Mouse (Mus musculus): Measurements from ENCODE around the gene Egfl8. TPM values are rescaled to one million over a fixed set of nuclear protein-coding genes. Genes with fewer than 3 reads are reported as not detected.

Gene Egfl8
- total and polyA plus RNA-seq, 2 experiments, result 0.37 to 1.2 TPM

DNA sequence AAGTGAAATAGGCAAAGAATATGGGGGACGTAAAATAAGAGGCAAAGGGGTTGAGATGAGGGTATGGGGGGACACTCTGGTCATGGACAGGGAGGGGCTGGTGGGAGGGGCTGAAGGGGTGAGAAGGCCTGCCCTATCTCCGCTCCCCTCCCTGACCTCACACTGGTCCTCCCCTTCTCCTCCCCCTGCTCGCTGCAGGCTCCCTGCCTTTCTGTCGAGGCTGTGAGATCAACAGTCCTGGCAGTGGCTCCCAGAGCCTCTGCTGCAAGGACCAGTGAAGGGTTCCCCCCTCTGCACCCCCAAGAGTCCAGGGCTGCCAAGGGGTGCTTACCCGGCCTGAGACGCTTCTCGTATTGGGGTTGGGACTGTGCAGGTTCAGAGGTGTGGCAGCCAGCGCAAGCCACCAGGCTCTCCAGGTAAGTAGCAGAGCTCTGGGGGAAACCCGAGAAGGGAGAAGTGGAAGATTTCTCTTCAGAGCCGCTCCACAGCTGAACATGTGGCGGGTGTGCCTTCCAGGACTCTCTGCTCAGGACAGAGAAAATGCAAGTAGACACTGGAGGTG, 44.6 kb upstream of the Egfl8 start:
- TF ChIP-seq CTCF (IDR thresholded peaks at IDR 0.05; ENCODE audit: low read depth, low read length), result no peak
- H3K9ac ChIP-seq (ENCODE audit: low read depth, low read length), result peak overlapping the region; percentile 27
- WGBS, result 39% methylated on average over 11 of the region's 11 CpGs

DNA sequence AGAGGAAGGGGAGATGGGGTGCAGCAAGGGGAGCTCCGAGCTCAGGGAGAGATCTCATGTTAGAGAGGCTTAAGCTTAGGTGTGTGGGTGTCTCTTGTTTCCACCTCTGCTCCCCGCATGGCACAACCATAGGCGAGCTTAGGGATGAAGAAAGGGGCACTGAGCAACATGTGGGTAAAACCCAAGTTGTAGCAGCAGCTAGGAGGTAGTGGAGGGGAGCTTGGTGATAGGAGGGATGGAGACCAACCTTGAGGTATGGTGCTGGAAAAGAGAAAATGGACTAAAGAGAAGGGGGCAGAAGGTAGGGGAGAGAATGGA, 44.1 kb upstream of the Egfl8 start:
- Histone ChIP-seq H3K27ac (replicated peaks; ENCODE audit: insufficient read depth, low read depth, low read length) (no peak overlapping the region), H3K9ac (ENCODE audit: low read depth, low read length) (no peak overlapping the region), H3K4me1 (ENCODE audit: control insufficient read depth, insufficient read depth, low read length) (peaks cover 3% of the 10 kb centered on the region; the same call in 1 of the 2 replicates), H3K36me3 (ENCODE audit: control insufficient read depth, insufficient read depth, low read length) (no peaks in the 10 kb centered on the region), H3K27me3 (ENCODE audit: control insufficient read depth, insufficient read depth, low read length) (no peaks in the 10 kb centered on the region; the same call in 1 of the 2 replicates), H3K4me3 (ENCODE audit: insufficient read depth, low read depth, low read length) (no peak overlapping the region), H3K79me2 (ENCODE audit: control insufficient read depth, insufficient read depth, low read length) (no peaks in the 10 kb centered on the region)
- DNase-seq (ENCODE audit: extremely low read depth, low read depth, low spot score), result no peak
- TF ChIP-seq POLR2A (IDR thresholded peaks at IDR 0.05; ENCODE audit: extremely low read depth, insufficient read depth, low read length), result no peak
- no peak for TF ChIP-seq CTCF (IDR thresholded peaks at IDR 0.05; ENCODE audit: low read depth, low read length)
- WGBS, result 46% methylated on average over 3 of the region's 3 CpGs

More for the DNA sequence above, 44.6 kb upstream of the Egfl8 start:
- peaks cover 3% of the 10 kb centered on the region; the same call in 1 of the 2 replicates for H3K4me1 ChIP-seq (ENCODE audit: control insufficient read depth, insufficient read depth, low read length)
- H3K27me3 ChIP-seq (ENCODE audit: control insufficient read depth, insufficient read depth, low read length), result no peaks in the 10 kb centered on the region; the same call in 1 of the 2 replicates
- DNase-seq (ENCODE audit: extremely low read depth, low read depth, low spot score), result no peak
- peak overlapping the region; percentile 48 for H3K4me3 ChIP-seq (ENCODE audit: insufficient read depth, low read depth, low read length)
- no peaks in the 10 kb centered on the region for H3K36me3 ChIP-seq (ENCODE audit: control insufficient read depth, insufficient read depth, low read length)
- peak overlapping the region; percentile 11; the same call in 1 of the 2 replicates for H3K27ac ChIP-seq (replicated peaks; ENCODE audit: insufficient read depth, low read depth, low read length)
- H3K79me2 ChIP-seq (ENCODE audit: control insufficient read depth, insufficient read depth, low read length), result no peaks in the 10 kb centered on the region

DNA sequence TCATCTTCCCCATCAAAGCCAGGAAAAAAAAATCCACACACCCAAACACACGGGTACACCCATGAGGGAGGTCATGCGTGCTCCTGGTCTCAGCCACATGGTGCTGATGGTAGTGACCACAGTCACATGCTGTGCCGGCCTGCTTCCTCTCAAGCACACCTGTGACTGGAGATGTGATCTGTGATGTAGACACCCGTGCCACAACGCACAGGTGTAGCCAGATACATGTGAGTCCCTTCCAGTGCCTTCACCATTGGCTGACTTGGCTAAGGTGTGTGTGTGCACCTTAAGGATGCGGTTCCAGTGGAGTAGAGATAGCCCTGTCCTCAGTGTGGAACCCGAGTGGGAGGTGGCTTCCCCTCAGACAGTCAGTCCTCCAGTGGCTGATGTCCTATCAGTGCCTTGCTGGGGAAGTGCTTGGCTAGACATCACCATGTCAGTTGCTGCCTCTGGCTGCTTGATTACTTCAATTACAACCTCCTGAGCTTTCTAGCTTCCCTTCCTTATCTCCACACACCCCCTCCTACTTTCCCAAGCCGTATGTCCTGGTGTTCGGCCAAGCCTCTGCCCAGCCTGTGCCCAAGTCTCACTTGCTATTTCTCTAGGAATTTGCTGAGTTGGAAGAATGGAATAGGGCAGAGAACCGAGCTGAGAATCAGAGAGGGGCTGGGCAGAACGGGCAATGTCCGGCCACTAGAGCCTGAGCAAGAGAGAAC, 43.6 kb upstream of the Egfl8 start:
- TF ChIP-seq CTCF (IDR thresholded peaks at IDR 0.05; ENCODE audit: low read depth, low read length), result no peak
- no peak for TF ChIP-seq POLR2A (IDR thresholded peaks at IDR 0.05; ENCODE audit: extremely low read depth, insufficient read depth, low read length)
- H3K79me2 ChIP-seq (ENCODE audit: control insufficient read depth, insufficient read depth, low read length), result no peaks in the 10 kb centered on the region
- 47% methylated on average over 12 of the region's 12 CpGs for WGBS
- H3K27me3 ChIP-seq (ENCODE audit: control insufficient read depth, insufficient read depth, low read length), result no peaks in the 10 kb centered on the region; the same call in 1 of the 2 replicates
- no peak overlapping the region for H3K9ac ChIP-seq (ENCODE audit: low read depth, low read length)
- no peak overlapping the region for H3K27ac ChIP-seq (replicated peaks; ENCODE audit: insufficient read depth, low read depth, low read length)
- H3K36me3 ChIP-seq (ENCODE audit: control insufficient read depth, insufficient read depth, low read length), result no peaks in the 10 kb centered on the region
- peaks cover 3% of the 10 kb centered on the region; the same call in 1 of the 2 replicates for H3K4me1 ChIP-seq (ENCODE audit: control insufficient read depth, insufficient read depth, low read length)
- no peak overlapping the region for H3K4me3 ChIP-seq (ENCODE audit: insufficient read depth, low read depth, low read length)
- no peak for DNase-seq (ENCODE audit: extremely low read depth, low read depth, low spot score)

DNA sequence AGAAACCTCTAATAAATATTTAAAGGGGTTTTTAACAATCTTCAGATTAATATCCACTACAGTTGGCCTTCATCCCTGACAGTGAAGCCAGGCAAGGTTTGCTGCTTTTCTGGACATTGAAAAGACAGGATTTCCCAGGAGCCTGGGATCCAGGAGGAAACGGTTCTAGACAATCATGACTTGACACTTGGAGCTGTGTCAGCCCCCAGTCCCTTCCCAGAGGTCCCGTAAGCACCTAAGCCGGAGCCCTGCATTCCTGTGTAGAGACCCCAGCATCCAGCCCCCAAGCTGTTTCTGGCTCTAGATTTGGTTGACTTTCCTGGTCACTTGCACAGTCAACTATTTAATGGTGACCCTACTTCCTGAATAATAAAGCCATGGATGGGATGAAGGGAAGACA, 42.8 kb upstream of the Egfl8 start:
- no peak overlapping the region for H3K4me3 ChIP-seq (ENCODE audit: insufficient read depth, low read depth, low read length)
- no peak overlapping the region for H3K9ac ChIP-seq (ENCODE audit: low read depth, low read length)
- DNase-seq (ENCODE audit: extremely low read depth, low read depth, low spot score), result no peak
- H3K27ac ChIP-seq (replicated peaks; ENCODE audit: insufficient read depth, low read depth, low read length), result no peak overlapping the region
- TF ChIP-seq POLR2A (IDR thresholded peaks at IDR 0.05; ENCODE audit: extremely low read depth, insufficient read depth, low read length) (no peak), CTCF (IDR thresholded peaks at IDR 0.05; ENCODE audit: low read depth, low read length) (no peak)
- H3K4me1 ChIP-seq (ENCODE audit: control insufficient read depth, insufficient read depth, low read length), result peaks cover 3% of the 10 kb centered on the region; the same call in 1 of the 2 replicates
- WGBS, result 80% methylated on average over 3 of the region's 3 CpGs
- no peaks in the 10 kb centered on the region for H3K36me3 ChIP-seq (ENCODE audit: control insufficient read depth, insufficient read depth, low read length)
- no peaks in the 10 kb centered on the region; the same call in 1 of the 2 replicates for H3K27me3 ChIP-seq (ENCODE audit: control insufficient read depth, insufficient read depth, low read length)
- no peaks in the 10 kb centered on the region for H3K79me2 ChIP-seq (ENCODE audit: control insufficient read depth, insufficient read depth, low read length)

DNA sequence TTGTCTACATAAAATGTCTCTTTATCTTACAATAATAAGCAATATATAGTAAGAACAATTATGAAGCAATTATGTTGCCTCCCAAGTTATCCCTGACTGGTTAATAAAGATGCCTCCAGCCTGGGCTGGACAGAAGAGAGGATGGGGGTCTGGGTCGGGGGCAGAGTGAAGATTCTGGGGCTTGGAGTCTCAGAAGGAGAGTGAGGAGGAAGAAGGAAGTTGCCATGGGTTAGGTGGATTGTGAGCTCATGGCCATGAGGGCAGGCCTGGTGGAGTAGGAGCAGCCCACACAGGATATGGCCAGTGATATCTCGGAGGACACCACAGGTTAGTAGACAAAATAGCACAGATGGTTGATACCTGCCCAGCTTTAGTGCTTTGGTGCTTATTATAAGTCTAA, 42.4 kb upstream of the Egfl8 start:
- 71% methylated on average over 2 of the region's 2 CpGs for WGBS
- no peak for TF ChIP-seq CTCF (IDR thresholded peaks at IDR 0.05; ENCODE audit: low read depth, low read length)
- no peak for TF ChIP-seq POLR2A (IDR thresholded peaks at IDR 0.05; ENCODE audit: extremely low read depth, insufficient read depth, low read length)
- H3K36me3 ChIP-seq (ENCODE audit: control insufficient read depth, insufficient read depth, low read length), result peaks cover 1% of the 10 kb centered on the region; the same call in 1 of the 2 replicates
- no peak for DNase-seq (ENCODE audit: extremely low read depth, low read depth, low spot score)
- no peaks in the 10 kb centered on the region for H3K79me2 ChIP-seq (ENCODE audit: control insufficient read depth, insufficient read depth, low read length)
- H3K4me1 ChIP-seq (ENCODE audit: control insufficient read depth, insufficient read depth, low read length), result peaks cover 3% of the 10 kb centered on the region; the same call in 1 of the 2 replicates
- H3K9ac ChIP-seq (ENCODE audit: low read depth, low read length), result no peak overlapping the region
- H3K27ac ChIP-seq (replicated peaks; ENCODE audit: insufficient read depth, low read depth, low read length), result no peak overlapping the region
- no peaks in the 10 kb centered on the region; the same call in 1 of the 2 replicates for H3K27me3 ChIP-seq (ENCODE audit: control insufficient read depth, insufficient read depth, low read length)
- H3K4me3 ChIP-seq (ENCODE audit: insufficient read depth, low read depth, low read length), result no peak overlapping the region

DNA sequence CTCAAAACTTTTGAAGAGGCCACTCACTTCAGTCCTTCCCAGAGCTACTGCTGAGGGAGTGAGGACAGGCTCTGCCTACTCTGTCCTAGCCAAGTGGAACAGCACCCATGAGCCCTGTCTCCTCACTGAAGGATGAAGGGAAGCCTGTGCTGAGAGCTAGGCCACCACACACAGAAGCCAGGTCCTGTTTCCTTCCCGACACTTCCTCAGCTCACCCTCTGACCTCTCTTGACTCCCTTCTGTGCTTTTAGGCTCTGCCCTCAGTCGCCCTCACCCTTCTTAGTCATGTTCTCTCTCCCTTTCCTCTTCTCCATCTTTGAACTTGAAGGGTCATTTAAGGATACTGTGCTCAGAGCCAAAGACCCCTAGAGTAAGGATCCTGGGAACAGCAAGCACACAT, 41.5 kb upstream of the Egfl8 start:
- no peaks in the 10 kb centered on the region for H3K27me3 ChIP-seq (ENCODE audit: control insufficient read depth, insufficient read depth, low read length)
- no peak overlapping the region for H3K27ac ChIP-seq (replicated peaks; ENCODE audit: insufficient read depth, low read depth, low read length)
- H3K4me1 ChIP-seq (ENCODE audit: control insufficient read depth, insufficient read depth, low read length), result peaks cover 3% of the 10 kb centered on the region; the same call in 1 of the 2 replicates
- 13% methylated on average over 2 of the region's 2 CpGs for WGBS
- TF ChIP-seq POLR2A (IDR thresholded peaks at IDR 0.05; ENCODE audit: extremely low read depth, insufficient read depth, low read length) (no peak), CTCF (IDR thresholded peaks at IDR 0.05; ENCODE audit: low read depth, low read length) (no peak)
- H3K4me3 ChIP-seq (ENCODE audit: insufficient read depth, low read depth, low read length), result no peak overlapping the region
- H3K36me3 ChIP-seq (ENCODE audit: control insufficient read depth, insufficient read depth, low read length), result peaks cover 3% of the 10 kb centered on the region; the same call in 1 of the 2 replicates
- no peaks in the 10 kb centered on the region for H3K79me2 ChIP-seq (ENCODE audit: control insufficient read depth, insufficient read depth, low read length)
- DNase-seq (ENCODE audit: extremely low read depth, low read depth, low spot score), result no peak
- H3K9ac ChIP-seq (ENCODE audit: low read depth, low read length), result no peak overlapping the region

Measured in liver, adult 2 months (tissue).